Mouse (Mus musculus) heart, postnatal 0 days (tissue): ENCODE results near the gene Rnaseh1. TPM values are rescaled to one million over a fixed set of nuclear protein-coding genes. Genes with fewer than 3 reads are reported as not detected.
A peak's percentile ranks its signal among the peaks of the same experiment; 100 is the strongest.

Experiments
- ATAC-seq: fragments of 200-750 bp; cut with Nextera tagmentation; 2 replicates; pipeline ENCODE4 v1.8.0; 2017; ENCODE audit warnings: low read depth, moderate number of reproducible peaks, moderate library complexity; ENCODE audit not compliant: insufficient read depth
- DNase-seq: peaks from one replicate; pipeline ENCODE4 v3.0.0-alpha.2; 2016; ENCODE audit warnings: low spot score
- H3K27ac ChIP-seq: fragments of 300-500 bp; sonication (generic); 2 replicates; pipeline ENCODE4 v1.5.1; 2014; ENCODE audit warnings: low read depth, mild to moderate bottlenecking
- H3K27me3 ChIP-seq: fragments of 300-500 bp; sonication (generic); 2 replicates; pipeline ENCODE4 v1.6.1; 2014; ENCODE audit warnings: low read length, mixed read lengths; ENCODE audit not compliant: control insufficient read depth, insufficient read depth
- H3K36me3 ChIP-seq: fragments of 300-500 bp; sonication (generic); replicated peaks from 2 replicates; pipeline ENCODE4 v1.6.1; 2014; ENCODE audit warnings: low read length, mixed read lengths; ENCODE audit not compliant: control insufficient read depth, insufficient read depth
- H3K4me1 ChIP-seq: fragments of 300-500 bp; sonication (generic); 2 replicates; pipeline ENCODE4 v1.6.1; 2014; ENCODE audit warnings: antibody characterized with exemption; ENCODE audit not compliant: control insufficient read depth, insufficient read depth
- H3K4me2 ChIP-seq: fragments of 300-500 bp; sonication (generic); 2 replicates; pipeline ENCODE4 v1.6.1; 2014; ENCODE audit warnings: low read depth, mild to moderate bottlenecking, low read length, moderate library complexity
- H3K4me3 ChIP-seq: fragments of 300-500 bp; sonication (generic); 2 replicates; pipeline ENCODE4 v1.5.1; 2014; ENCODE audit warnings: low read depth, low read length
- H3K9ac ChIP-seq: fragments of 300-500 bp; sonication (generic); replicated peaks from 2 replicates; pipeline ENCODE4 v1.6.1; 2014; ENCODE audit warnings: low read depth, low read length, mixed read lengths
- H3K9me3 ChIP-seq: fragments of 300-500 bp; sonication (generic); replicated peaks from 2 replicates; pipeline ENCODE4 v1.6.1; 2016; ENCODE audit warnings: low read length; ENCODE audit not compliant: control insufficient read depth
- CTCF ChIP-seq: IDR thresholded peaks from 2 replicates; pipeline ENCODE4 v1.5.1; 2016; ENCODE audit warnings: antibody characterized with exemption, control low read depth, low read depth
- EP300 ChIP-seq: IDR thresholded peaks from 2 replicates; pipeline ENCODE4 v1.6.1; 2016; ENCODE audit warnings: antibody characterized with exemption, low read depth
- WGBS: fragments of 180-500 bp; shearing (Covaris S2); extraction: QIAGEN DNeasy Blood & Tissue Kit; methylation state at CpG from one replicate; pipeline ENCODE4 v1.1.7; 2014; 5-methylcytosine and 5-hydroxymethylcytosine counted together
- microRNA-seq: library from miRNA; unstranded; fragments of <30 nt; microRNA quantifications from one replicate; pipeline ENCODE4, GENCODE M21; 2016
- polyA plus RNA-seq: library from polyadenylated mRNA; unstranded; fragments of >200 nt; fragmentation: Nextera tagmentation; extraction: Ambion mirVana; gene quantifications from 2 replicates; pipeline ENCODE4 v1.2.1, GENCODE M21; 2015
- total RNA-seq: library from RNA; depleted of rRNA; stranded (reverse); fragments of >200 nt; gene quantifications from 2 replicates; pipeline ENCODE4 v1.2.3, GENCODE M21; 2014; ENCODE audit warnings: low replicate concordance; rRNA removed

Rnaseh1 gene
- total and polyA plus RNA-seq, 2 experiments from 2014 or later, result 4.1 to 11.6 TPM

GRCm38 (mm10) chr12:28700561-28701025, 51.2 kb downstream of the Rnaseh1 start:
- Histone ChIP-seq H3K9ac (no peak overlapping the region), H3K4me3 (no peak overlapping the region), H3K9me3 (no peaks in the 10 kb centered on the region), H3K27ac (peak overlapping the region; percentile 81), H3K36me3 (peaks cover 20% of the 10 kb centered on the region), H3K4me2 (no peak overlapping the region), H3K4me1 (no peaks in the 10 kb centered on the region; the same call in 1 of the 2 replicates), H3K27me3 (no peaks in the 10 kb centered on the region)
- TF ChIP-seq EP300 (peak; percentile 72), CTCF (no peak)
- ATAC-seq (peak; percentile 92), DNase-seq (peak; percentile 77)
- 34% methylated on average over 19 of the region's 19 CpGs for WGBS

GRCm38 (mm10) chr12:28701302-28701701, 51.9 kb downstream of the Rnaseh1 start:
- TF ChIP-seq CTCF (no peak), EP300 (no peak)
- no peak overlapping the region for H3K27ac ChIP-seq
- no peaks in the 10 kb centered on the region; the same call in 1 of the 2 replicates for H3K4me1 ChIP-seq
- no peaks in the 10 kb centered on the region for H3K27me3 ChIP-seq
- no peak overlapping the region for H3K4me3 ChIP-seq
- WGBS, result 89% methylated on average over 11 of the region's 11 CpGs
- peaks cover 15% of the 10 kb centered on the region for H3K36me3 ChIP-seq
- no peak overlapping the region for H3K4me2 ChIP-seq
- no peaks in the 10 kb centered on the region for H3K9me3 ChIP-seq
- ATAC-seq (no peak), DNase-seq (no peak)
- no peak overlapping the region for H3K9ac ChIP-seq

- no peak for TF ChIP-seq EP300
- Histone ChIP-seq H3K4me1 (no peaks in the 10 kb centered on the region; the same call in 1 of the 2 replicates), H3K27ac (no peak overlapping the region), H3K27me3 (no peaks in the 10 kb centered on the region), H3K9me3 (no peaks in the 10 kb centered on the region), H3K4me2 (no peak overlapping the region), H3K4me3 (no peak overlapping the region), H3K36me3 (peaks cover 14% of the 10 kb centered on the region; the same call in 1 of the 2 replicates), H3K9ac (no peak overlapping the region)
- ATAC-seq (no peak), DNase-seq (no peak)
- WGBS, result 62% methylated on average over 12 of the region's 12 CpGs
Observed at GRCm38 (mm10) chr12:28704381-28704780, 55.0 kb downstream of the Rnaseh1 start.

GRCm38 (mm10) chr12:28705204-28705603, 55.8 kb downstream of the Rnaseh1 start:
- Histone ChIP-seq H3K27ac (no peak overlapping the region), H3K9me3 (no peaks in the 10 kb centered on the region), H3K4me2 (no peak overlapping the region), H3K36me3 (peaks cover 22% of the 10 kb centered on the region), H3K27me3 (no peaks in the 10 kb centered on the region), H3K9ac (no peak overlapping the region), H3K4me1 (no peaks in the 10 kb centered on the region; the same call in 1 of the 2 replicates), H3K4me3 (no peak overlapping the region)
- no peak for DNase-seq
- ATAC-seq, result no peak
- TF ChIP-seq CTCF, result no peak
- 79% methylated on average over 6 of the region's 6 CpGs for WGBS

- TF ChIP-seq EP300, result no peak
- no peak for TF ChIP-seq CTCF
- H3K4me1 ChIP-seq, result no peaks in the 10 kb centered on the region
- DNase-seq (no peak), ATAC-seq (no peak)
- H3K36me3 ChIP-seq, result peaks cover 47% of the 10 kb centered on the region
- no peak overlapping the region for H3K4me3 ChIP-seq
- H3K27me3 ChIP-seq, result no peaks in the 10 kb centered on the region
- H3K9me3 ChIP-seq, result no peaks in the 10 kb centered on the region
- WGBS, result 81% methylated on average over 4 of the region's 4 CpGs
- H3K9ac ChIP-seq, result no peak overlapping the region
- H3K4me2 ChIP-seq, result no peak overlapping the region
- no peak overlapping the region for H3K27ac ChIP-seq
Observed at GRCm38 (mm10) chr12:28708154-28708553, 58.8 kb downstream of the Rnaseh1 start.

Small RNAs within 50 kb of the gene (microRNA-seq; reads per million reads assigned to microRNA genes)
- not detected for gene Mir6937

Other genes starting within 250 kb of the Rnaseh1 start
- not detected in 2 replicates for gene Dcdc2c, start 97.2 kb upstream of the Rnaseh1 start, total RNA-seq
- gene Dcdc2c, start 97.2 kb upstream of the Rnaseh1 start, polyA plus RNA-seq, result not detected in 2 replicates
- gene Allc, start 67.1 kb upstream of the Rnaseh1 start, total RNA-seq, result not detected in 2 replicates
- gene Allc, start 67.1 kb upstream of the Rnaseh1 start, polyA plus RNA-seq, result not detected in 2 replicates
- gene Colec11, start 26.2 kb upstream of the Rnaseh1 start, total RNA-seq, result 11.2 and 18.4 TPM in 2 replicates
- 28.1 and 29.4 TPM in 2 replicates for gene Colec11, start 26.2 kb upstream of the Rnaseh1 start, polyA plus RNA-seq
- gene Rps7, start 13.6 kb upstream of the Rnaseh1 start, total RNA-seq, result 684 and 717 TPM in 2 replicates
- 419 and 457 TPM in 2 replicates for gene Rps7, start 13.6 kb upstream of the Rnaseh1 start, polyA plus RNA-seq
- 4.4 and 15.8 TPM in 2 replicates for gene Adi1, start 25.6 kb downstream of the Rnaseh1 start, total RNA-seq
- gene Adi1, start 25.6 kb downstream of the Rnaseh1 start, polyA plus RNA-seq, result 37.0 and 38.4 TPM in 2 replicates
- 41.4 and 43.4 TPM in 2 replicates for gene Trappc12, start 100.9 kb downstream of the Rnaseh1 start, total RNA-seq
- gene Trappc12, start 100.9 kb downstream of the Rnaseh1 start, polyA plus RNA-seq, result 21.6 and 21.7 TPM in 2 replicates
- 29.3 and 32.0 TPM in 2 replicates for gene Eipr1, start 102.2 kb downstream of the Rnaseh1 start, total RNA-seq
- 13.0 and 16.4 TPM in 2 replicates for gene Eipr1, start 102.2 kb downstream of the Rnaseh1 start, polyA plus RNA-seq